Mouse (Mus musculus) limb, embryonic 10.5 days (tissue): ENCODE measurements at regions not wholly inside any gene's neighbourhood (a gene's known extent, or its start where the extent isn't known, plus 50 kb on each side); places are given as distances from the start of the nearest gene placed in this dataset.

Experiments
- DNase-seq: peaks from one replicate; pipeline ENCODE4 v3.0.0-alpha.2; 2017; ENCODE audit warnings: low spot score
- H3K27ac ChIP-seq: fragments of 300-500 bp; sonication (generic); 2 replicates; pipeline ENCODE4 v1.5.1; 2016; ENCODE audit warnings: mild to moderate bottlenecking
- H3K27me3 ChIP-seq: fragments of 300-500 bp; sonication (generic); 2 replicates; pipeline ENCODE4 v1.6.1; 2016; ENCODE audit warnings: low read depth, mild to moderate bottlenecking; ENCODE audit not compliant: poor library complexity, severe bottlenecking
- H3K36me3 ChIP-seq: fragments of 300-500 bp; sonication (generic); 2 replicates; pipeline ENCODE4 v1.6.1; 2016; ENCODE audit warnings: mild to moderate bottlenecking, moderate library complexity
- H3K4me1 ChIP-seq: fragments of 300-500 bp; sonication (generic); 2 replicates; pipeline ENCODE4 v1.6.1; 2016
- H3K4me3 ChIP-seq: fragments of 300-500 bp; sonication (generic); 2 replicates; pipeline ENCODE4 v1.5.1; 2016; ENCODE audit warnings: mild to moderate bottlenecking, moderate library complexity
- H3K9me3 ChIP-seq: fragments of 300-500 bp; sonication (generic); replicated peaks from 2 replicates; pipeline ENCODE4 v1.6.1; 2016; ENCODE audit warnings: mild to moderate bottlenecking
- WGBS: fragments of 180-500 bp; shearing (Covaris S2); methylation state at CpG from one replicate; pipeline ENCODE4 v1.1.7; 2016; 5-methylcytosine and 5-hydroxymethylcytosine counted together

DNA sequence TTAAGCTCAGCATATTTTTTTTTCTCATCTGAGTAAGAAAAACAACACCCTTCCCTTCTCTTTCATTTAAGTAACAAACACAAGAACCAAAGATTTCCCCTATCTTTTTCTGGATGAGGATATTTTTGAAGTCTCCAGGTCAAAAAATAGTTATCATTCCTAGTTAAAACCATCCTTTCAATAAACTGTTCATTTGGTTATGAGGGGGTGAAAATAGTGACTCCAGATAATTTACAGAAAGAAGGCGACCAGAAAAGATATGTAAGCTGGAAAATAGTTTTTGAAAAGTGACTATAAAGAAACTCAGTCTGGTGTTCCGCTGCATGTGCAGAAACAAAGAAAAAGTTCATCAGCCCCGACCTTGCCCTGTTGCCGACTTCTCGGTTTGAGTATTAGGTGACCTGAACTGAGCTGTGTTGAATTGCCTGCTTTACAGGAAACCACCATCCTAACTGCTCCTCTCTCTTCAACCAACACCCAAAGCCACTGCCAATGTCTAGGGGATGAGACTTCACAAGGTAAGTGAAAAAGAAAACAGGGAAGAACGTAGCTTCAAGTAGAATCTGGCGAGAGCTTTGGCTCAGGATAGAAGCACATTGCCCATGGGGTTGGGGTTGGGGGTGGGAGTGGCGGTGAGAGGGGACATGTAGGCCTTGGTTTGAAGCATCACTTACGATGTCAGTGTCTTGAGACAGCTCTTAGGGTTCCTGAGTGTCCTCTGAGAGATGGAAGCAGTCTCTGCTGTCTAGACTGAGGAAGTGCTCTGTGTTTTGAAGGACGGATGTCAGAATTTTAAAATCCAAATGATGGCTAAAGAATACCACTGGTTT lies 104.6 kb downstream of the Ube2e3 start:
- Histone ChIP-seq H3K9me3 (no peaks in the 10 kb centered on the region), H3K4me3 (no peak overlapping the region), H3K36me3 (no peaks in the 10 kb centered on the region), H3K27me3 (no peaks in the 10 kb centered on the region), H3K4me1 (no peaks in the 10 kb centered on the region), H3K27ac (no peak overlapping the region)
- 91% methylated on average over 10 of the region's 10 CpGs for WGBS
- no peak for DNase-seq

DNA sequence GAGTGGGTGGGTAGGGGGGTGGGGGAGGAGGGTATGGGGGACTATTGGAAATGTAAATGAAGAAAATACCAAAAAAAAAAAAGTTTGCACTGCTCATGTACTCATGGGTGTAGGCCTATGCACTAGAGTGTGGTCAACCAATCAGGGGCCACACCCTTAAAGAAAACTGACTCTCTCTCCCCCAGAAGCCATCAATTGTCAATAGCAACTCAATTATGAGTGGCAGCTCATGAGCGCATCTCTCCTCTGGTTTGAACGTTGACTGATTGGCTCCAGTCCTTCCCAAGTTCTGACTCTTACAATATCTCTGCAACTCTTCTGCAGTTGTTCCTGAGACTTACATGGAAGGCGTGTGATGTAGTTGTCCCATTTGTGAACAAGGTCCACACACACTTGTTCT lies 105.9 kb downstream of the Ube2e3 start:
- DNase-seq, result no peak
- WGBS, result 93% methylated on average over 3 of the region's 3 CpGs
- no peaks in the 10 kb centered on the region for H3K9me3 ChIP-seq

DNA sequence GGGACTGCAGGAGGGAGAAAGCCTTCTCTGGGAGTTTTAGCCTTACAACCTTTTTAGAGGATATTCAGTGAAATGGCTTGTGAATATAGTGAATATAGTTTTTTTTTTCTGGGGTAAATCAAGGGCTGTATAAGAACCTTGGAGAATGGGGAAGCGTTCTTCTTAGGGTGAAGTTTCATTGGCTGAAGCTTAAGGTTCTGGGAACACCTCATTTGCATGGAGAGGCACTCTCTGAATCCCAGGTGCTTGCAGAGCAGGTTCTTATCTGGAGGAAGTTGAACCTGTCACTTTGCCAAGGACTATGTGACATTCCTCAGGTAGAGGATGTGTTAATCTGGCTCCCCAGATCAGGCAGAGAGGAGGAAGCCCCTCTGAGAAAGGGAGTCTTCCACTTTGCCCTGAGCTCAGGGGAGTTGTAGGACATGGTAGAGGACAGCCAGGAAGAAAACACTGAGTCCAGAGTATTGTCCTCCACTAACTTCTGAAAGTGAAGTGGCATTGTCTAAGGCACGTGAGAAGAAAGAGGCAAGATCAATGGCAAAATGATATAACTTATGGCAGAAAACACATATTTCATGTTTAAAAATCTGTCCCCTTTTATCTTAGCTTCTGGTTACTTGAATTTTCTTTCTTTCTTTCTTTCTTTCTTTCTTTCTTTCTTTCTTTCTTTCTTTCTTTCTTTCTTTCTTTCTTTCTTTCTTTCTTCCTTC lies 106.9 kb downstream of the Ube2e3 start:
- Histone ChIP-seq H3K4me3 (no peak overlapping the region), H3K4me1 (0 out of 2 replicates have a peak, but pooled peaks cover 4% of the 10 kb centered on the region), H3K27ac (no peak overlapping the region), H3K9me3 (no peaks in the 10 kb centered on the region), H3K27me3 (no peaks in the 10 kb centered on the region), H3K36me3 (no peaks in the 10 kb centered on the region)
- WGBS, result 78% methylated on average over 2 of the region's 2 CpGs
- DNase-seq, result no peak

More for the DNA sequence above, 105.9 kb downstream of the Ube2e3 start:
- no peaks in the 10 kb centered on the region for H3K27me3 ChIP-seq
- H3K4me3 ChIP-seq, result no peak overlapping the region
- H3K27ac ChIP-seq, result no peak overlapping the region
- no peaks in the 10 kb centered on the region for H3K36me3 ChIP-seq
- 0 out of 2 replicates have a peak, but pooled peaks cover 4% of the 10 kb centered on the region for H3K4me1 ChIP-seq

DNA sequence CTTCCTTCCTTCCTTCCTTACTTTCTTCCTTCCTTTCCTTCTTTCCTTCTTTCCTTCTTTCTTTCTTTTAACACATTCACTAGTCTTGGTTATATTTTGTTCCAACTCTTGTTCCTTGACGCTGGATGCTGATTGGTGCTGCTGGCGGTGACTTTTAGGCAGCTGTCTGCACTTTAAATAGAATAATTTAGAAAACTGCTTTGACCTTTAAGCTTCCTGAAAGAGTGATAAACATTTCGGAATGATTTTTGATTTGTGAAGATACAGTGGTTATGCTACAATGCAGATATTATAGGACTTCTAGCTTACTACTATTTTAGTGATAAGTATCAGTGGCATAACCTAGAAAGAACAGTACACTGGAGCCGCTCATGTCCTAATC lies 107.5 kb downstream of the Ube2e3 start:
- 87% methylated on average over 4 of the region's 4 CpGs for WGBS

DNA sequence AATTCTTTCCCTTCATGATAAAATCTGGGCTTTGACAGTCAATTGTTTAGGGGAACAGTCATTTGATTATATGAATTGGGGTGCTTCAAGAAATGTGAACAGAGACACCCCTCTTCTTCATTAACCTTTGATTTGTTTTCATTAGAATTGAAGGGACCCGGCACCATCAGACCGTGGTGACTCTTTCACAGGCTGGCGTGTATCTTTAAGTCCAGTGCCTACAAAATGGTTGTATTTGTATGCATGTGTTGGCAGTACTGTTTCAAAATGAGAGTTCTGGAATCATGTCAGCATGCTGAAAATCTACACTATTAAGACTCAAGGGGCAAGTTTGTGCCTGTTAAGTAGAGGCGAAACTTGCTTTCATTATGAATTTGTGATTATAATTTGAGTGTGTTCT lies 108.2 kb downstream of the Ube2e3 start:
- 95% methylated on average over 4 of the region's 4 CpGs for WGBS
- Histone ChIP-seq H3K36me3 (no peaks in the 10 kb centered on the region), H3K4me3 (no peak overlapping the region), H3K27ac (no peak overlapping the region), H3K9me3 (no peaks in the 10 kb centered on the region), H3K4me1 (0 out of 2 replicates have a peak, but pooled peaks cover 4% of the 10 kb centered on the region), H3K27me3 (no peaks in the 10 kb centered on the region)
- DNase-seq, result no peak

More for the DNA sequence above, 107.5 kb downstream of the Ube2e3 start:
- 0 out of 2 replicates have a peak, but pooled peaks cover 4% of the 10 kb centered on the region for H3K4me1 ChIP-seq
- H3K27ac ChIP-seq, result no peak overlapping the region
- no peaks in the 10 kb centered on the region for H3K27me3 ChIP-seq
- no peaks in the 10 kb centered on the region for H3K9me3 ChIP-seq
- no peak for DNase-seq
- no peak overlapping the region for H3K4me3 ChIP-seq
- no peaks in the 10 kb centered on the region for H3K36me3 ChIP-seq

DNA sequence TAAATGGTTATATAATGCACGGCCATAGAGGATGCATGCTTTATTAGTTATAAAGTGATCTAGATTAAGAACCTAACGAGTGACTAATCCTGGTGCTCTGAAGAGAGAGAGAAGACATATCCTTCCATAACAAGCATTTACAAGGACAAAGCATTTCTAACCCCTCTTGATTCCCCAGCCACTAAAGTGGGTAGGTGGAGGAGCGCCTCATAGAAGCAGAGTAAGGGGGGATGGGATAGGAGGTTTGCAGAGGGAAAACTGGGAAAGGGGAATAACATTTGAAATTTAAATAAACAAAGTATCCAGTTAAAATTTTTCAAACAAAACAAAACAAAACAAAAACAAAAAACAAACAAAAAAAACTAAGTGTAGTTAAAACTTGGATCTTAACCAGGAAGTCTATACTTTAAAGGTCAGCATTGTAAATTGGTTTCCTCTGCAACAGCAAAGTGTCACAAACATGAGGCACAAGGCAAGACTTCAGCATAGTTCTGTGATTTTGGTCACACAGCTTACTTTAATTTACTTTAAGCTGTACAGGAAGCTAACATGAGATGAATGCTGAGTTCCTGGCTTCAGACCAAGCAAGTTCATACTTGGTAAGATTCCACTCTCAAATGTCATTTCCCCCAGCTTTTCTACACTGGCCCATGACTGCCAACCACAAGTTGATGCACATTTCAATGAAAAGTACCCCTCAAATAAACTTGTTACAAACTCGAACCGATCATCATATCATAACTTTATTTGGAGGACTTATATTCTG lies 109.9 kb downstream of the Ube2e3 start:
- H3K4me1 ChIP-seq, result 0 out of 2 replicates have a peak, but pooled peaks cover 4% of the 10 kb centered on the region
- no peak for DNase-seq
- no peaks in the 10 kb centered on the region for H3K36me3 ChIP-seq
- H3K27me3 ChIP-seq, result no peaks in the 10 kb centered on the region
- WGBS, result 89% methylated on average over 5 of the region's 5 CpGs
- H3K9me3 ChIP-seq, result no peaks in the 10 kb centered on the region
- H3K27ac ChIP-seq, result no peak overlapping the region
- H3K4me3 ChIP-seq, result no peak overlapping the region

DNA sequence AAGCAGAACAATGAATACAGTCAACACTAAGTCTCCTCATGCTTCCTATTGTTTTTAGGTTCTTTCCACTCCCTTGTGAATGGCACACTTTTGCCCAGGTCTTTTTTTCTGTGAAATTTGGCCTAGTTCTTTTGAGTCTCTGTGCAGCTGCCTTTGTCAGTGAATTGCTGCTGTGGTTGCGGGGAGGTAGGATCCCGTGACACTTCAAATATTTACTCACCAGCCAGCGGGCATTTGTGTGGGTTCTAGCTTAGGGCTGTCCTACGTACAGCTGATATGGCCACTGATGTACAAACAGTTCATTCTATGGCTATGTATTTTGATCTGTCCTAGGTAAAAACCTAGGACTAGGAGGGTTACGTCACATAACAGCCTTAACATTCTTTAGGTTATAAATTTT lies 112.1 kb downstream of the Ube2e3 start:
- WGBS, result 90% methylated on average over 5 of the region's 5 CpGs
- Histone ChIP-seq H3K4me3 (no peak overlapping the region), H3K36me3 (no peaks in the 10 kb centered on the region), H3K27me3 (no peaks in the 10 kb centered on the region), H3K27ac (no peak overlapping the region), H3K9me3 (no peaks in the 10 kb centered on the region), H3K4me1 (0 out of 2 replicates have a peak, but pooled peaks cover 4% of the 10 kb centered on the region)
- DNase-seq, result no peak

DNA sequence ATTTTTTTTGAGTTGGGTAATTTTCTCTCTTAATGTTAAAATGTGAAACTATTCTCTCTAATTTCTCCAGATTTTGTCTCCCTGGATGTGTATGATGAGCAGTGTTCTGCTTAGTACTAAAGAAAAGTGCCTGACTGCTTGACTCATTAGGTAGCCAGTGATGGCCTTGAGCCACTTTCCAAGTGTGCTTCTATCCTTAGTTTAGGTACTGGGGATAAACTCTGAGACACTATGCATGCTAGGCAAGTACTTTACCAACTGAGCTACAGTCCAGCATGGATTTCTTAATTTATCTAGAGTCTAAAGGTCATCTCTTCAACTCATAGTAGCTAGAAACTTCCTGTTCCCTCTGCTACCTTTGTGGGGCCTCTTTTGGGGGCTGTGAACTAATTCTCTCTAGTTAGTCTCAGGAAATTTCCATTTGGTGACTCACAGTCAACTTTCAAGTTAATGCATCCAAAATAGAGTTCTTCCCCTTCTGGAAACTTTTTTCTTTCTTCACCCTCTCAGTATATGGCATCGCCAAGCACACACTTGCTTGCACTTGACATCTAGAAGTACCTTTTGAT lies 112.8 kb downstream of the Ube2e3 start:
- Histone ChIP-seq H3K4me3 (no peak overlapping the region), H3K4me1 (0 out of 2 replicates have a peak, but pooled peaks cover 4% of the 10 kb centered on the region), H3K27me3 (no peaks in the 10 kb centered on the region), H3K36me3 (no peaks in the 10 kb centered on the region), H3K9me3 (no peaks in the 10 kb centered on the region), H3K27ac (no peak overlapping the region)
- 97% methylated on average over 1 of the region's 1 CpGs for WGBS
- DNase-seq, result no peak

DNA sequence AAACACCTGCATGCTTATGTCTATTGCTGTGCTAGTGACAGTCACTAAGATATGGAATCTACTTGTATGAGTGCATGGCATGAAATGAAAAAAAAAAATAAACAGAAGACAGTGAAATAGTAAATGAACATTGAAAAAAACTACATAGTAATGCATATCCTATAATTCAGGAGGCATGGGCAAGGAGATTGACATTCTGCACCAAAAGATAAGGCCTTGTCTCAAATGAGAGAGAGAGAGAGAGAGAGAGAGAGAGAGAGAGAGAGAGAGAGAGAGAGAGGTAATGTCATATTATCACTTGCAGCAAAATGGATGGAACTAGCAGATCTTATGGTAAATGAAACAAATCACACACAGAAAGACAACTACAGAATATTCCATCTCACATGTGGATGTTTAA lies 115.4 kb downstream of the Ube2e3 start:
- H3K4me1 ChIP-seq, result no peaks in the 10 kb centered on the region
- no peaks in the 10 kb centered on the region for H3K9me3 ChIP-seq
- DNase-seq, result no peak
- no peak overlapping the region for H3K4me3 ChIP-seq
- H3K36me3 ChIP-seq, result no peaks in the 10 kb centered on the region
- H3K27me3 ChIP-seq, result no peaks in the 10 kb centered on the region
- no peak overlapping the region for H3K27ac ChIP-seq

DNA sequence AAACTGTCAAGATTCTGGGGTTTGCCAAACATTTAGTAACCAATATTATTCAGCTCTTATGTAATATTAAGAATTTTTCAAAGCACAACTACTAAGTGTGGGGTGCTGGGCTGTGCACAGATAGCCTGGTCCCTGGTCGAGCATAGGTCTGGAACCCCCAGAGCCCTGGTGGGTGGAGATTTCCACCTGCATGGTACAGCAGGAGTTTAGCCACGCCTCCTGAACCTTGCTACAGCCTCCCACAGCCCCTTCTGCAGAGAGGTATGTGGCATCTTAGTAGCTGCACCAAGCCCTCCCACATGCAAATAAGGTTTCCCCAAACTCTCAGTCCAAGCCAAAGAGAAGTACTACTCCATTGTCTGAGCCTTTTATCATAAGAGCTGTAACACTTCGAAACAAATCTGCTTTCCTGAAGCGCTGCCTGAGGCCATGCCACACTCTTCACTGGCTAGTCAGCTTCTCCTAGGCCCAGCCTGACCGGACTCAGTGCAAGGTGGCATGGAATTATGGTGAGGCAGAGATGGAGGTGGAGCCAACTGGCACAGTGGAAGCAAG lies 116.1 kb downstream of the Ube2e3 start:
- no peak overlapping the region for H3K27ac ChIP-seq
- DNase-seq, result no peak
- no peaks in the 10 kb centered on the region for H3K36me3 ChIP-seq
- H3K27me3 ChIP-seq, result no peaks in the 10 kb centered on the region
- 60% methylated on average over 5 of the region's 5 CpGs for WGBS
- no peaks in the 10 kb centered on the region for H3K9me3 ChIP-seq
- H3K4me3 ChIP-seq, result no peak overlapping the region
- H3K4me1 ChIP-seq, result no peaks in the 10 kb centered on the region

DNA sequence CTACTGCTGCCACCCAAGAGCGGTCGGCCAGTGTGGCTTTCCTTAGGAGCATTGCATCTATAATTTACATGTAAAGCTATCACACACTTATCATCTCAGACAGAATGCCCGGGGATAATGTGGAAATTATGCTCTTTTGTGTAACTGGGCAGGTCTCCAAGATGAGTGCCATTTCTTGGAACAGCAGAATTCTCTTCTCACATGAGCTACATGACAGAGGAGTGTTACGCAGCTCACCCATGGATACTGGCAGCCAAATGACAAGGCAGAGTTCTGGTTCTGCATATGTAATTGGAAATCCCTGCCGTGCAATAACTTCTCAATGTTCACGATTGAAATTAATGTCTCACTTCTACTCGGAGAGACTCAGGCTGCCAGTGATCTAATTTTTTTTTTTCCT lies 119.1 kb downstream of the Ube2e3 start:
- H3K27ac ChIP-seq, result no peak overlapping the region
- H3K4me3 ChIP-seq, result no peak overlapping the region
- H3K36me3 ChIP-seq, result no peaks in the 10 kb centered on the region
- H3K9me3 ChIP-seq, result no peaks in the 10 kb centered on the region
- H3K27me3 ChIP-seq, result no peaks in the 10 kb centered on the region
- H3K4me1 ChIP-seq, result no peaks in the 10 kb centered on the region
- DNase-seq, result no peak
- 93% methylated on average over 7 of the region's 7 CpGs for WGBS

DNA sequence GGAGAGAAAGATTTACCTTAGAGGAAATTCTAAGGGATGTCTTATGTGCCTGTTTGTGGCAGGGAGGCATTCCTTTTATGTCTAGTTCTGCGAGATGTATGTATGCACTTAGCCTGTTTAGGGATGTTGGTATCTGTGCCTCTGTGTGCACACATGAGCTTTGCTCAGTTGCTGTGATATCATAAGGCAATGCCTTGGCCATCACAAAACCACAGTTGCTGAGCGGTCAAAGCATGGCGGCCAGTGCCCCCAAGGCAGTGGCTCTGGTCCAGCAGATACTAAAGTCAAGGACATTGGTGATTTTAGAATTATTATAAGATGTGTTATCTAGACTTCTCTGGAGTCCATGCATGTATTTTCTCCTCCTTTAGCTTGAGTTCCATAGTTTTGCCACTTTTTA lies 119.5 kb downstream of the Ube2e3 start:
- no peaks in the 10 kb centered on the region for H3K36me3 ChIP-seq
- no peaks in the 10 kb centered on the region for H3K4me1 ChIP-seq
- no peaks in the 10 kb centered on the region for H3K9me3 ChIP-seq
- no peak overlapping the region for H3K27ac ChIP-seq
- H3K4me3 ChIP-seq, result no peak overlapping the region
- DNase-seq, result no peak
- no peaks in the 10 kb centered on the region for H3K27me3 ChIP-seq
- WGBS, result 96% methylated on average over 3 of the region's 3 CpGs
